Mouse (Mus musculus) liver, embryonic 15.5 days (tissue): ENCODE measurements around the gene CK137956. TPM values are rescaled to one million over a fixed set of nuclear protein-coding genes. Genes with fewer than 3 reads are reported as not detected.

Experiments
- ATAC-seq: fragments of 200-750 bp; cut with Nextera tagmentation; 2 replicates; pipeline ENCODE4 v1.8.0; 2017; ENCODE audit warnings: moderate number of reproducible peaks, mild to moderate bottlenecking, moderate library complexity; ENCODE audit not compliant: insufficient read depth
- H3K27ac ChIP-seq: fragments of 300-500 bp; sonication (generic); replicated peaks from 2 replicates; pipeline ENCODE4 v1.5.1; 2015; ENCODE audit warnings: mild to moderate bottlenecking, inconsistent platforms
- H3K27me3 ChIP-seq: fragments of 300-500 bp; sonication (generic); 2 replicates; pipeline ENCODE4 v1.6.1; 2015; ENCODE audit warnings: mild to moderate bottlenecking, inconsistent platforms
- H3K36me3 ChIP-seq: fragments of 300-500 bp; sonication (generic); replicated peaks from 2 replicates; pipeline ENCODE4 v1.6.1; 2015; ENCODE audit warnings: moderate library complexity, mild to moderate bottlenecking, inconsistent platforms
- H3K4me1 ChIP-seq: fragments of 300-500 bp; sonication (generic); replicated peaks from 2 replicates; pipeline ENCODE4 v1.6.1; 2015; ENCODE audit warnings: inconsistent platforms
- H3K4me2 ChIP-seq: fragments of 300-500 bp; sonication (generic); 2 replicates; pipeline ENCODE4 v1.6.1; 2015; ENCODE audit warnings: moderate library complexity, mild to moderate bottlenecking, inconsistent platforms
- H3K4me3 ChIP-seq: fragments of 300-500 bp; sonication (generic); replicated peaks from 2 replicates; pipeline ENCODE4 v1.5.1; 2015; ENCODE audit warnings: mild to moderate bottlenecking, inconsistent platforms
- H3K9ac ChIP-seq: fragments of 300-500 bp; sonication (generic); 2 replicates; pipeline ENCODE4 v1.6.1; 2015; ENCODE audit warnings: moderate library complexity, mild to moderate bottlenecking, inconsistent platforms
- H3K9me3 ChIP-seq: fragments of 300-500 bp; sonication (generic); replicated peaks from 2 replicates; pipeline ENCODE4 v1.6.1; 2016; ENCODE audit warnings: inconsistent platforms
- WGBS: fragments of 180-500 bp; shearing (Covaris S2); methylation state at CpG from one replicate; pipeline ENCODE4 v1.1.7; 2015; ENCODE audit warnings: mixed read lengths; ENCODE audit not compliant: insufficient replicate concordance; 5-methylcytosine and 5-hydroxymethylcytosine counted together
- polyA plus RNA-seq: library from polyadenylated mRNA; unstranded; fragments of >200 nt; fragmentation: Nextera tagmentation; extraction: Ambion mirVana; gene quantifications from 2 replicates; pipeline ENCODE4 v1.2.1, GENCODE M21; 2015

The CK137956 gene
- polyA plus RNA-seq, 1 experiment from 2014 or later: not detected

DNA sequence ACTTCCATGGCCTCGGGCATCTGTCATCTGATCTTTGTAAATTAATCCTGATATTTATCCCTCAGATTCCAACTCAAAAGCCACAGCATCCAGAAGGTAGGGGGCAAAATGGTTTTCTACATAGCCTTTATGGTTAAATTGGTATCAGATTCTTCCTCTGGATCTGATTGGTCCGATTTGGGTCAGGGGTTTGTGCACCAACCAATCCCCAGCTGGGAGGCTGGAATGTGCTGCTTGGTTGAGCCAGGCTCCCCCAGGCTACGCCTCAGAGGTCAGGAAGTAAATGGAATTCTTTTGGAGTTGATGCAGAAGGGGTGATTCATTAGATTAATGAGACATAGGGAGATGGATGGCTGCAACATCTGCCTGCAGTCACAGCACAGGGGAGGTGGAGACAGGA is 66.8 kb downstream of the CK137956 start:
- Histone ChIP-seq H3K4me1 (no peaks in the 10 kb centered on the region), H3K27me3 (no peaks in the 10 kb centered on the region), H3K9me3 (no peaks in the 10 kb centered on the region), H3K4me2 (no peak overlapping the region), H3K27ac (no peak overlapping the region), H3K9ac (no peak overlapping the region), H3K36me3 (no peaks in the 10 kb centered on the region), H3K4me3 (no peak overlapping the region)
- no peak for ATAC-seq
- WGBS: 38% methylated on average over 3 of the region's 3 CpGs

DNA sequence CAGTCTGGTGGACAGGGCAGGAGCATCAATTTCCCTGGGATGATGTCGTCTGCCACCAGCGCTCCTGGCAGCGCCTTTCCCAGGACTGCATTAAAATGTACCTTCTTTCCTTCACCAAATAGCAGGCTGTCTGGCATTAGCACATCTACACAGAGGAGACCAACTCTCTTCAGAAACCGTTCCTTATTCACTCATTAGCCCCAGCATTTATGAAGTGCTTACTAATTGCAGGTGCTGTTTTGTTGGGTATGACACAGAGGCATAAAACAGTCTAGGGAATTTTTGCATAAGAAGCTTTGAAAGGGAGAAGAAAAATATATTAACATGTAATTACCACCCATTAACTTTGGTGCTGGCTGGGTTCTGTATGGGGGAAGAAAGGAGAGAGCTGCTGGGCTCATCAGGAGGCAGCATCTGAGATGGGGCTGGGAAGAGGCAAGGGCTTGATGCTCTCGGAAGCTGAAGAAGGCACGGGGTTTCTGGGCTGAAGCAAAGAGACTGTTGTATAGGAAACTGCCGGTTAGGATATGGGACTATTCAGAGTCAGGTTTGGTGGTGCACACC is 69.8 kb downstream of the CK137956 start:
- Histone ChIP-seq H3K4me1 (no peaks in the 10 kb centered on the region), H3K4me2 (no peak overlapping the region), H3K36me3 (no peaks in the 10 kb centered on the region), H3K9ac (no peak overlapping the region), H3K4me3 (no peak overlapping the region), H3K9me3 (no peaks in the 10 kb centered on the region), H3K27me3 (no peaks in the 10 kb centered on the region), H3K27ac (no peak overlapping the region)
- no peak for ATAC-seq
- WGBS: 56% methylated on average over 7 of the region's 7 CpGs

DNA sequence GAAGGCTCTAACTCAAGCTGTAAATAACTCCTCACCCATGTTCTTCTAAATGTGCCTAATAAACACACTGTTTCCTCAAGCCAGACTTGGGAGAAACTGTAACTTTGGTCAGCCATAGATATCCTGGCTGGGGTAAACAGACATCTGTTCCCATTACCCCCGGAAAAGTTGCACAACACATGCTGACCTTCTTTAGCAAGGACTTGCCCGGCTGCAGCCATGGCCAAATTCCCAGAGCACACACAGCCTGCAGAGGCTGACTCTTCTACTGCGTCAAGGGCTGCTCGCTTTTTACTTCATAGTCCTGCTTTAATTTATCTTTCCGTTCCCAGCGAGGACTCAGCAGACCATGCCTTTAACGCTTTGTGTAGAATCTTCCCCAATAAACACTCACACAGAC is 81.7 kb downstream of the CK137956 start:
- Histone ChIP-seq H3K4me3 (no peak overlapping the region), H3K4me1 (no peaks in the 10 kb centered on the region), H3K9me3 (no peaks in the 10 kb centered on the region), H3K27me3 (no peaks in the 10 kb centered on the region), H3K9ac (no peak overlapping the region), H3K27ac (no peak overlapping the region), H3K36me3 (no peaks in the 10 kb centered on the region), H3K4me2 (no peak overlapping the region)
- 52% methylated on average over 7 of the region's 7 CpGs for WGBS
- ATAC-seq: no peak

DNA sequence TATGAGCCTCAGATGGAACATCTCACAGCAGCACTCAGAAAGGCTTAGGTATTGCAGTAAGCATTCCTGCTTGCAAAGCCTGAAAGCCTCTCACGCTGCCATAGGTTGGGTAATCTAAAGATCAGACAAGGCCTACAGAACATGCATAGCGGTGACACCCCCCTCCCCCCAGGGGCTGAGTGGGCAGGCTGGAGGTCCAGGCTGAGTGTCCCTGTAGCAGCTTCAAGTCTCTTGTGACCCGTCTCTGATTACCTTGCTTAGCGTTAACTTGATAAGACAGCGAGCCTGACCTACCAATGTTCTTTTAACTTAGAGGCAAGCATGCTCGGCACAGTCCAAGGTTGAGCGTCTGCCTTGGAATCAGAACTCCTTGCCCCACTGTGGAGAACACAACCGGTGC is 91.8 kb downstream of the CK137956 start:
- no peaks in the 10 kb centered on the region for H3K27me3 ChIP-seq
- no peak for ATAC-seq
- no peak overlapping the region for H3K9ac ChIP-seq
- H3K4me1 ChIP-seq: no peaks in the 10 kb centered on the region
- no peak overlapping the region for H3K27ac ChIP-seq
- H3K36me3 ChIP-seq: no peaks in the 10 kb centered on the region
- H3K4me3 ChIP-seq: no peak overlapping the region
- peaks cover under 1% of the 10 kb centered on the region; the same call in 1 of the 2 replicates for H3K9me3 ChIP-seq
- no peak overlapping the region for H3K4me2 ChIP-seq
- 72% methylated on average over 8 of the region's 8 CpGs for WGBS

Other genes starting within 250 kb of the CK137956 start
- 0.02 and 0.03 TPM in 2 replicates for gene Csmd2, start 16.9 kb upstream of the CK137956 start, polyA plus RNA-seq